Mouse (Mus musculus) ovary, adult 2 months (tissue): Measurements from ENCODE around the gene Cts6. TPM values are rescaled to one million over a fixed set of nuclear protein-coding genes. Genes with fewer than 3 reads are reported as not detected.

Source experiments
- polyA plus RNA-seq: library from polyadenylated mRNA; depleted of rRNA; stranded (reverse); fragments of >200 nt; gene quantifications from 2 replicates; pipeline ENCODE4 v1.2.3, GENCODE M21; 2012; rRNA removed

The Cts6 gene
- polyA plus RNA-seq = not detected in 2 replicates

GRCm38 (mm10) chr13:61203310-61203709 is at the start of gene Cts6:
Gene Cts6 (minus strand): TSS chr13:61203410.

GRCm38 (mm10) chr13:61164156-61164555 is 39.1 kb downstream of the Cts6 start, which contains the start of gene Ctsr:
Gene Ctsr (minus strand): TSS chr13:61164256.

Other genes starting within 250 kb of the Cts6 start
- not detected in 2 replicates for gene Ctsj, start 197.5 kb downstream of the Cts6 start, polyA plus RNA-seq
- not detected in 2 replicates for gene Ctsq, start 162.8 kb downstream of the Cts6 start, polyA plus RNA-seq
- gene Ctsr, start 39.2 kb downstream of the Cts6 start, polyA plus RNA-seq = not detected in 2 replicates
- not detected in 2 replicates for gene Cts8, start 51.9 kb upstream of the Cts6 start, polyA plus RNA-seq
- gene Gm49398, start 85.4 kb upstream of the Cts6 start, polyA plus RNA-seq = not detected in 2 replicates
- gene Cts7, start 154.8 kb upstream of the Cts6 start, polyA plus RNA-seq = not detected in 2 replicates